Mouse (Mus musculus): ENCODE measurements around the gene Tll2.

DNA sequence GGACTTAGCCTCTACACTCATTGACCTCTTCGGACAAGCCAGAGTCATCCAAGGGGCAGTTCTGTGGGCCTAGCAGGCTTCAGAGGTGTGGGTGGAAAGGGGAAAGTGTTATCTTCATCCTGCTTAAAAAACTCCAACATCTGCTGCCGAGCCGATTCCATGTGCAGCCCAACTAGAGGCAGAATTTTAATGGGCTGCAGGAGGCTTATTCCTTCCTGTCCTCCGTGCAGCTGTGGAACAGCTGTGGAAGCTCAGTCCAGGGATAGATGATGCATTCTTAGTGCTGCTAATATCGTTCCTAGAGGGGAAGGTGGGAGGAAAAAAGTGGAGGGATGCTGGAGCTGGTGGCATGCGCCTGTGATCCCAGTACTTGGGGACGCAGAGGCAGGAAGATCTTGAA lies 52.0 kb downstream of the Tll2 start:
- TF ChIP-seq CTCF (IDR thresholded peaks at IDR 0.05; ENCODE audit: low read depth) (no peak), EP300 (IDR thresholded peaks at IDR 0.05; ENCODE audit: low read depth) (no peak)
